Mouse (Mus musculus) E14TG2a.4 (cell line): ENCODE data around the gene Ndufaf8.

Source experiments
- CTCF ChIP-seq: conservative IDR thresholded peaks from 2 replicates; pipeline ENCODE4 v1.5.1; 2014; ENCODE audit warnings: low read length
- NANOG ChIP-seq: IDR thresholded peaks from 2 replicates; pipeline ENCODE4 v1.6.1; 2014; ENCODE audit warnings: borderline replicate concordance, low read length, mixed read lengths

- no peak for TF ChIP-seq CTCF
- no peak for TF ChIP-seq NANOG
Observed at GRCm38 (mm10) chr11:120122126-120122525, 23.4 kb downstream of the Ndufaf8 start.
